Mouse (Mus musculus): ENCODE results near the gene Gabbr1. TPM values are rescaled to one million over a fixed set of nuclear protein-coding genes. Genes with fewer than 3 reads are reported as not detected.
"Not testable (repeated sequence)": the region's sequence is repeated elsewhere in the genome, so short reads cannot be mapped to it uniquely, and the experiment has no call there.

Gabbr1 gene
- polyA plus RNA-seq, 1 experiment from 2014 or later, result 1.1 TPM

DNA sequence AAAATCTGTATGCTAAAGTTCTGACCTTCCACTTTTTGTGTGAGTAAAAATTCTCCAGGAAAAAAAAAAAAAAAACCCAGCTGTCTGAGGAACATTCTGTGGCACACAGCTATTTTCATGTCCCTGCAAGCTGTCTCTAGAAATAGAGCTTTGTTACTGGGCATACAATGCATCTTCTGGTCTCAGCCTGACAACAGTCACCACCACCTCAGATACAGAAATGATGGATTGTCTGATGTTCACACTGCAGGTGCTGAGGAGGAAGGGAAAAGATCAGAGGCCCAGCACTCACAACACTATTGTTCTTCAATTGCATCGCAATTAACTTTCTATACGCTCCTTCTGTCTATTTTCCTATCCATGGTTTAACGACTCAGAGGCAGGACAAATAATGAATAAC, 27.4 kb upstream of the Gabbr1 start:
- Histone ChIP-seq H3K4me3 (no peak overlapping the region), H3K9me3 (replicated peaks) (no peaks in the 10 kb centered on the region), H3K9ac (no peak overlapping the region), H3K27ac (no peak overlapping the region), H3K4me2 (no peak overlapping the region), H3K4me1 (no peaks in the 10 kb centered on the region), H3K27me3 (replicated peaks) (no peaks in the 10 kb centered on the region), H3K36me3 (no peaks in the 10 kb centered on the region)
- ATAC-seq, result no peak
- 75% methylated on average over 3 of the region's 3 CpGs for WGBS (ENCODE audit: insufficient replicate concordance)

DNA sequence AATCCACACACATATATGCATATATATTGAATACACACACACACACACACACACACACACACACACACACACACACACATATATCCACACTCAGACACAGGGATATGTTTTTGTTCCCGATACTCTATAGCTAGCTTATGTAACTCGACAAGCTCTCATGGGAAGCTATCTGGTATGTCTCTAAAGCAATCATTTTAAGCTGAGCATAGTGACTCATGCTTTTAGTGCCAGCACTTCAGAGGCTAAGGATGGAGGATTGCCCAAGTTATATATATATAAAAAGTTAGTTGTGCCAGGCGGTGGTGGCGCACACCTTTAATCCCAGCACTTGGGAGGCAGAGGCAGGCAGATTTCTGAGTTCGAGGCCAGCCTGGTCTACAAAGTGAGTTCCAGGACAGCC, 26.5 kb upstream of the Gabbr1 start:
- H3K27ac ChIP-seq; H3K4me3 ChIP-seq; H3K9me3 ChIP-seq (replicated peaks); ATAC-seq; H3K4me2 ChIP-seq; H3K9ac ChIP-seq; H3K27me3 ChIP-seq (replicated peaks); H3K4me1 ChIP-seq; H3K36me3 ChIP-seq: not testable (repeated sequence)
- 67% methylated on average over 5 of the region's 5 CpGs for WGBS (ENCODE audit: insufficient replicate concordance)

DNA sequence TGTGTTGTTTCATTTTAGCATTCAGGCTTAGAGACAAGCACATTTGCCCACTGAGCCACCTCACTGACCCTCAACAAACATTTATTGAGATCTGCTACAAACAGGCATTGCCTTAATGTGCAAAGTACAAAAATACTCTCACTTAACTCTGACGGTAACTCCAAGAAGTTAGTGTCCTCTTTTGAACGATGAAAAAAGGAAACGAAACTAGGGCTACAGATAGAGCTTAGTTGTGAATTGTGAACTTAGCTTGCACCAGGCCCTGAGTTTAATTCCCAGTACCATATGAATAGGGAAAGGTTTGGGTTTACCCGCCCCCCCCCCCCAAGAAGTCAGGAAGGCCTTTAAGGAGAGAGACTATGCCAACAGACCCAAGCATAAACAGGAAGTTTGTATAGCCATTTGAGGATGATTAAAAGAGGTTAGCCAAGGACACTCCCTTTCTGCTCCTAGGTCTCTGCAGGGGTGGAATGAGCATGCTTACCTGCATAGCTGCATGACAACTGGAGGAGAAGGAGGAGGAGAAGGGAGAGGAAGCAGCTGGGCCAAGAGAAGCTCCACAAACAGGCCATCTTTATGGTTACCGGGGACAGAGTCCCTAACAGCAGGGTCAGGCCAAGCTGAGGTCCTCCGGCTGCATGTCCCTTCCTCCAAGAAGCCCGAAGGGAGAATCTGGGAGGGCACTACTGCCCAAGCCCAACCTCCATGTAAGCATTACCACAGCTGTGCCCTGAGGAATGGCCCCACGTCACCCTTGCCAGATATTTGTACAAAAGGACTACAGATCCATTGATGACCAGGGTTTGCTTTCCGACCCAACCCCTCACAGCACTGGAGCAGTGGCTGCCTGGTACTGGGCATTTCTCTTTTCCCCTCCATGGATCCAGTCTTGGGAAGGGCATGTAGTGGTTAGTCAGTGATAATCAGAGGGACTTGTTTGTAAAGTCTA, 22.9 kb upstream of the Gabbr1 start, which contains the start of gene Mog:
TSS of gene Mog (minus strand) at position 771 of the 949 bp plus-strand sequence.
- Histone ChIP-seq H3K9ac (no peak within 1 kb of the TSS), H3K36me3 (no peaks in the 10 kb centered on the region), H3K4me3 (no peak within 1 kb of the TSS), H3K27me3 (replicated peaks) (no peaks in the 10 kb centered on the region), H3K4me2 (no peak within 1 kb of the TSS), H3K4me1 (no peaks in the 10 kb centered on the region), H3K9me3 (replicated peaks) (no peaks in the 10 kb centered on the region), H3K27ac (no peak within 1 kb of the TSS)
- 59% methylated on average over 9 of the region's 9 CpGs for WGBS (ENCODE audit: insufficient replicate concordance)
- no peak for ATAC-seq

DNA sequence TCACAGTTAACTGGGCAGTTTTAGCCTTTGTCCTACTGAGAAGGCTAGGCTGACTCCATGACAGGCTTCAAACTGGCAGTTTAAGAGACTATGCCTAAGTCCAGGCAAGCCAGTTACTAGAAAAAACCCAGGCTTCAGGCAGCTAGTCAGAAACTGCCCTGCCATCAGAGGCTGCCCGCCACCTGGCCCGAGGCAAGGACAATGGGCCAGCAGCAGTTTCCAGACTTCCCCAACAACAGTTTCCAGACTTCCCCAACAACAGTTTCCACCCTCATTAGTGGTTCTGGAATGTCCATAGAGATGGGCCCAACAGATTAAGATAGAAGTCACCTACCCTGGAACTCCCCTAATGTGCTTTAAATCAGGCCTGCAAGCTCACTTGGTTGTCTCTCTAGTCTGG, 19.3 kb upstream of the Gabbr1 start:
- Histone ChIP-seq H3K4me3 (no peak overlapping the region), H3K4me1 (peaks cover 10% of the 10 kb centered on the region), H3K4me2 (no peak overlapping the region), H3K27me3 (replicated peaks) (no peaks in the 10 kb centered on the region), H3K9ac (no peak overlapping the region), H3K36me3 (no peaks in the 10 kb centered on the region), H3K27ac (no peak overlapping the region), H3K9me3 (replicated peaks) (no peaks in the 10 kb centered on the region)
- 84% methylated on average over 2 of the region's 2 CpGs for WGBS (ENCODE audit: insufficient replicate concordance)
- no peak for ATAC-seq

DNA sequence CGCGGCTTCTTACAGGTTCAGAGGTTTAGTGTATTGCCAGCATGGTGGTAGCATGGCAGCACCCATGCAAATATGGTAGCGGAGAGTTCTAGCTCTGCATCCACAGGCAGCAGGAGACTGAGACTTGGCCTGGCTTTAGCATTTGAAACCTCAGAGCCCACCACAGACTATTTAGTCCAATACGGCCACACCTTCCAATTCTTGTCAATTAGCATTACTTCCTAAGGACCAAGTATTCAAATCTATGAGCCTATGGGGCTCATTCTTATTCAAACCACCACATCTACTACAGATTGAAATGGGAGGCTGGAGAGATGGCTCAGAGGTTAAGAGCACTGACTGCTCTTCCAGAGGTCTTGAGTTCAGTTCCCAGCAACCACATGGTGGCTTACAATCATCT, 18.3 kb upstream of the Gabbr1 start:
- no peaks in the 10 kb centered on the region for H3K9me3 ChIP-seq (replicated peaks)
- peaks cover 10% of the 10 kb centered on the region for H3K4me1 ChIP-seq
- WGBS (ENCODE audit: insufficient replicate concordance), result 83% methylated on average over 4 of the region's 4 CpGs
- no peak for ATAC-seq
- H3K27ac ChIP-seq, result no peak overlapping the region
- H3K36me3 ChIP-seq, result no peaks in the 10 kb centered on the region
- no peak overlapping the region for H3K4me2 ChIP-seq
- H3K4me3 ChIP-seq, result no peak overlapping the region
- no peaks in the 10 kb centered on the region for H3K27me3 ChIP-seq (replicated peaks)
- no peak overlapping the region for H3K9ac ChIP-seq

DNA sequence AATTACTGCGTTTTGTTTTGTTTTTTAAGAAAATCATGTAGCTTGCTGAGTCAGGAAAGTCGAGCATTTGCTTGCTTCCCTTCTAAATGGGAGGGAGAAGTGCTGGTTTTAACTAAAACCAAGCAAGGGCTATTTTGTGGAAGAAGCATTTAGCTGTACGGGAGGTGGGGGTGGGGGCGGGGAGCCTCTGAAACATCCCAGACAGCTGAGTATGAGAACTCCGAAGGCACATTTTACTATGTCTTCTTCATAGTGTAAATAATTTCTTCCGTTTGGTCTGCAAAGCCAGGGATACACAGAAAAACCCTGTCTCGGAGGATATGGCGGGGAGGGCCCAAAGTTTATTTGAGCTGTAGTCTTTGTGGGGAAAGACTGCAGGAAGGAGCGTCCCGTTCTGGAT, 17.6 kb upstream of the Gabbr1 start:
- H3K27me3 ChIP-seq (replicated peaks), result no peaks in the 10 kb centered on the region
- peak overlapping the region; percentile 62 for H3K27ac ChIP-seq
- H3K4me1 ChIP-seq, result peaks cover 10% of the 10 kb centered on the region
- ATAC-seq, result no peak
- peak overlapping the region; percentile 3; the same call in 1 of the 2 replicates for H3K9ac ChIP-seq
- H3K4me2 ChIP-seq, result peak overlapping the region; percentile 63
- peak overlapping the region; percentile 51 for H3K4me3 ChIP-seq
- no peaks in the 10 kb centered on the region for H3K9me3 ChIP-seq (replicated peaks)
- no peaks in the 10 kb centered on the region for H3K36me3 ChIP-seq
- WGBS (ENCODE audit: insufficient replicate concordance), result 22% methylated on average over 10 of the region's 10 CpGs

DNA sequence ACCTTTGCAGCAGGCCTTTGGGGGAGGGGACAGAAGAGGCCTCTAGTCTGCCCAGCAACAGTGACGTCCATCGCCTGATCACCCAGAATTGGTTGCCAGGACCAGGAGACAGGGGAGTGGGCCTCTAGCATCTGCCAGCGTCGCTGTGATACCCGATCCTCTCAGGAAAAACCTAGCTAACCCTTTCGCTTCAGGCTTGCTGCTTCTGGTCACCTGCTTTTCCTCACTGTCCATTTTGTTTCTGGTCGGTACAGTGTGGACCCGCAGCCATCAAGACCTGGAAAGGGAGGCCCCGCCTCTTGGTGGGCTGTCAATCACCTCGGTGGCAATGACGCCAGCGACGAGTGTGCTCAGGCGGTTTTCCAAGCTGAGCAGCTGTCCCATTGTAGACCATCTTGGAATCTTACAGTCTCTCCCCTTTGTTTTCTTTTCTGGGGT, 17.1 kb upstream of the Gabbr1 start:
- WGBS (ENCODE audit: insufficient replicate concordance), result 3% methylated on average over 14 of the region's 14 CpGs
- peak overlapping the region; percentile 63 for H3K4me2 ChIP-seq
- no peaks in the 10 kb centered on the region for H3K27me3 ChIP-seq (replicated peaks)
- H3K4me1 ChIP-seq, result peaks cover 10% of the 10 kb centered on the region
- H3K9ac ChIP-seq, result peak overlapping the region; percentile 3; the same call in 1 of the 2 replicates
- no peaks in the 10 kb centered on the region for H3K9me3 ChIP-seq (replicated peaks)
- H3K27ac ChIP-seq, result peak overlapping the region; percentile 62
- H3K36me3 ChIP-seq, result no peaks in the 10 kb centered on the region
- peak overlapping the region; percentile 51 for H3K4me3 ChIP-seq
- ATAC-seq, result peak; percentile 91

DNA sequence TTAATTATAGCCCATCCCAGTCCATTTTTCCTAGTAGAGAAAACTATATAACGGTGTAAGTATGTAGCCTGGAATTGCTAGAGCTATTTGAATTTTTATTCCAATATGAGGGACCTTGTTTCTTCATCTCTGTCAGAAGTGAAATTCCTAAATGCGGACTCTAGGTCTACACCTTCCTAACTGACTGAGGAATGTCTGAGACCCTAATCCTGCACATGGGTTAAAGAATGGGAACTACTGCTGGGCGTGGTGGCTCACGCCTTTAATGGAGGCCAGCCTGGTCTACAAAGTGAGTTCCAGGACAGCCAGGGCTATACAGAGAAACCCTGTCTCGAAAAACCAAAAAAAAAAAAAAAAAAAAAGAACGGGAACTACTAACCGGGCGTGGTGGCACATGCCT, 16.6 kb upstream of the Gabbr1 start:
- H3K4me2 ChIP-seq, result peak overlapping the region; percentile 63
- H3K27me3 ChIP-seq (replicated peaks), result no peaks in the 10 kb centered on the region
- H3K36me3 ChIP-seq, result no peaks in the 10 kb centered on the region
- H3K9ac ChIP-seq, result 0 out of 2 replicates have a peak overlapping the region, but pooled peaks have one; percentile 3
- H3K4me3 ChIP-seq, result peak overlapping the region; percentile 51
- ATAC-seq, result no peak
- H3K27ac ChIP-seq, result peak overlapping the region; percentile 62
- peaks cover 10% of the 10 kb centered on the region for H3K4me1 ChIP-seq
- WGBS (ENCODE audit: insufficient replicate concordance), result 59% methylated on average over 8 of the region's 8 CpGs
- H3K9me3 ChIP-seq (replicated peaks), result no peaks in the 10 kb centered on the region

DNA sequence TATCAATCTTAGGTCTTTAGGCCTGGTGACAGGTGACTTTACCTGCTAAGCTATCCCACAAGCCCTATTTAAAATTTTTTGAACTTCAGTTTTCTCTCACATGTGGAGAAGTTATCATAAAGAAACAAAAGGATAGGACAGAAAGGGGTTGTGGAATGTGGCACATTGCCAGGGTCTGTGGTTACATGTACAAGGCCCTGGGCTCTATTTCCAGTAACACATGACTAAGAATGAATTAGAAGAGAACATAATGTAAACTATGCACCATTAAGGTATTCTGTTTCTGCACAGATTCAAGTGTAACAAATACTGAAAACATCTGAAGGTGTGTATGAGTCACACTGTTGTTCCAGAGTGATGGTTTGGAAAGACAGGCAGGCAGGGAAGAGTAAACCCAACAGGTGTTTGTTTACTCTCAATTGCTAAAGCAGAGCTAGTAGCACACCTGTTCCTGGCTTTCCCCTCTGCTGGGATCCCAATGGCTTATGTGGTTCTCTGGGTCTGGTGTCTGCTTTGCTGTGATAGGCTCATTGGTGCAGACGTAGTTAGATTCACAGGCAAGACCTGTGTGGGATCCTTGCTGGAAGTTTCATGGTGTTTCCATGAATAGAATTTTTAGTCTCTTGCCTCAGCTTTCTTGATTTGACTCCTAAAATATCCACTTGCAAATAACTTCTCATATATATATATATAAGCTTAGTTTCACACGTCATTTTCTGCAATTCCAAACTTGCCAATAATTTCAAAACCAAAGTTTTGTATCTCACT, 6.5 kb upstream of the Gabbr1 start:
- Histone ChIP-seq H3K27me3 (replicated peaks) (peaks cover 22% of the 10 kb centered on the region), H3K4me2 (no peak overlapping the region), H3K4me3 (no peak overlapping the region), H3K9me3 (replicated peaks) (no peaks in the 10 kb centered on the region), H3K36me3 (no peaks in the 10 kb centered on the region), H3K4me1 (no peaks in the 10 kb centered on the region), H3K9ac (no peak overlapping the region), H3K27ac (no peak overlapping the region)
- WGBS (ENCODE audit: insufficient replicate concordance), result 55% methylated on average over 2 of the region's 2 CpGs
- no peak for ATAC-seq

DNA sequence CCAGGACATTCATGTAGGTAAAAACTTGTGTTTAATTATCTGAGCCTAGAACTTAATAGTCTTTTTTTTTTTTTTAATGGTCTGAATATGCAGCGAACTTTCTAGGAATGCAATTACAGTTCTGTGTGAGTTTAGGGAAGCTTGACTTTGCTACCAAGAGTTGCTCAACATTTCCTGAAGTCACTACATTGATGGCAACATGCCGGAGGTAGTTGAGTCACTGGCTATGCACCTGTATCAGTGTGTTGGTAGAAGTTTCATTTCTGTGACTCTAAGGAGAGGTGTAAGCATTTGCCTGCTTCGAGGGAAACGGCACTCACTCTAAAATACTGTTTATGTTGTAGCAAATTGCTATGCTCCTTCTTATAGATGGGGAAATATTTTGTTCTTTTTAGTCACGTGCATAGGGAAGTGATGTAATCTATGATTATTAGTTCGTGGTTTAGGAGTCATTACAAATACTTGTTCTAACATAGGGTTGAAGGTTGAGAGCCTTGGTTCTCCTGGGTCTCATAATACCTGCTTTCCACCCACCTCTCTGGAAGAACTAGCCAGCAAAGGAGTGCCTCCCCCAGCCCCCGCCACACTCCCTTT, 1.0 kb upstream of the Gabbr1 start:
- 55% methylated on average over 7 of the region's 7 CpGs for WGBS (ENCODE audit: insufficient replicate concordance)

DNA sequence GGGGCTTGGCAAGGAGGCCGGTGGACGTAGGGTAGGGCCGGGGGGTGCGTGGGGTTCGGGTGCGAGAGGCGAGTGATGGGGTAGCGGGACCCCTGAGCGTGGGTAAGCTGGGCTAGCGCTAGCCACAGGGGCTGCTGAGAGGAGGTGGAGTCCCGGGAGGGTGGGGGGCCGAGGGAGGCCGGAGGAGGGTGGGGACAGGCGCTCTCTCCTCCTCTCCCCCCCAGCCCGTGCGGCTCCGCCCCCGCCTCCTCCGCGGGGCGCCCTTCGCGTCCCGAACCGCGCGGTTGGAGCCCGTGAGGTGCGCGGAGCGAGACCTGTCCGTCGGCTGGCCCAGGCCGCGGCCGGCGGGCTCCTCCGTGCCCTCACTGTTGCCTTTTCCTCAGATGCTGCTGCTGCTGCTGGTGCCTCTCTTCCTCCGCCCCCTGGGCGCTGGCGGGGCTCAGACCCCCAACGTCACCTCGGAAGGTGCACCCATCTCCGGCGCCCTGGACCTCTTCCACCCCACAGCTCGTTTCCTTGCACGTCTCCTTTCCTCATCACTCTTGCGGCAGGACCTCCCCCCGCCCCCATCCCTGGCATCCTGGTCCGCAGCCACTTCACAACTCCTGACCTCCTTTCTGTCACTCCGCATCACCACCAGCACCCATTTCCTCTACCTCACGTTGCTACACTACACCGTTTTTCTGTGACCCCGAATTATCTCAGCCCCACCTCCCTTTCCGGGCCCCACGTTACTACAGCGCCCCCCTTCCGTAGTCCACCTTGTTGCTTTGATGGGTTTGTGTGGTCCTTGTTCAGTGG, 746 bp downstream of the Gabbr1 start:
- Histone ChIP-seq H3K27me3 (replicated peaks) (peaks cover 89% of the 10 kb centered on the region), H3K27ac (no peak overlapping the region)
- 1% methylated on average over 32 of the region's 58 CpGs for WGBS (ENCODE audit: insufficient replicate concordance)

More for the DNA sequence above, 1.0 kb upstream of the Gabbr1 start:
- Histone ChIP-seq H3K36me3 (no peaks in the 10 kb centered on the region), H3K4me3 (0 out of 2 replicates have a peak overlapping the region, but pooled peaks have one; percentile 61), H3K9ac (no peak overlapping the region), H3K27me3 (replicated peaks) (peaks cover 71% of the 10 kb centered on the region), H3K4me2 (no peak overlapping the region), H3K27ac (no peak overlapping the region), H3K4me1 (peaks cover 20% of the 10 kb centered on the region), H3K9me3 (replicated peaks) (no peaks in the 10 kb centered on the region)
- no peak for ATAC-seq

More for the DNA sequence above, 746 bp downstream of the Gabbr1 start:
- no peaks in the 10 kb centered on the region for H3K9me3 ChIP-seq (replicated peaks)
- H3K4me1 ChIP-seq, result peaks cover 34% of the 10 kb centered on the region
- H3K4me2 ChIP-seq, result peak overlapping the region; percentile 85
- ATAC-seq, result peak; percentile 58
- peak overlapping the region; percentile 61 for H3K4me3 ChIP-seq
- H3K9ac ChIP-seq, result peak overlapping the region; percentile 60
- no peaks in the 10 kb centered on the region for H3K36me3 ChIP-seq
